Mouse (Mus musculus): ENCODE measurements around the gene Gcg.

The Gcg gene

DNA sequence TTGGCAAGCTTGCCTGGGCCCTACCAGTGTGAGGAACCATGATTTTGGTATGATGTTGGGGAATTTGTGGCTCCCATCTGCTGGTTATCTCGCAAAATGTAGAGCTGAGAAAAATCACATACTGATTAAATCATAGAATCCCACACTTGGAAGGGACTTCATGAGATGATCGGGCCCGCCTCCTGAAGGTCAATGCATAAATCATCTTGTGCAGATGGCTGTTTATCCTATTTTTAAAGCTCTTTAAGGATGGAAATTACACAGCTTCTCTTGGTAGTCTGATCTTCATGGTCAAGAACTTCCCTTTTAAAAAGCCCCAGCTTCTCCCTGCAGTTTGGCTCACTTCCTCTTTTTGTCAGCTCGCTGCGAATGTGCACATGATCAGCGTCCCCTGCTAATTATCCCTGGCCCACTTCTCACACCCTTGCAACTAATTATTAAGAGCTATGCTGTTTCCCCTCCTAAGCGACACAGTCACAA, 23.2 kb downstream of the Gcg start:
- no peak for DNase-seq (ENCODE audit: low read depth, low spot score)

DNA sequence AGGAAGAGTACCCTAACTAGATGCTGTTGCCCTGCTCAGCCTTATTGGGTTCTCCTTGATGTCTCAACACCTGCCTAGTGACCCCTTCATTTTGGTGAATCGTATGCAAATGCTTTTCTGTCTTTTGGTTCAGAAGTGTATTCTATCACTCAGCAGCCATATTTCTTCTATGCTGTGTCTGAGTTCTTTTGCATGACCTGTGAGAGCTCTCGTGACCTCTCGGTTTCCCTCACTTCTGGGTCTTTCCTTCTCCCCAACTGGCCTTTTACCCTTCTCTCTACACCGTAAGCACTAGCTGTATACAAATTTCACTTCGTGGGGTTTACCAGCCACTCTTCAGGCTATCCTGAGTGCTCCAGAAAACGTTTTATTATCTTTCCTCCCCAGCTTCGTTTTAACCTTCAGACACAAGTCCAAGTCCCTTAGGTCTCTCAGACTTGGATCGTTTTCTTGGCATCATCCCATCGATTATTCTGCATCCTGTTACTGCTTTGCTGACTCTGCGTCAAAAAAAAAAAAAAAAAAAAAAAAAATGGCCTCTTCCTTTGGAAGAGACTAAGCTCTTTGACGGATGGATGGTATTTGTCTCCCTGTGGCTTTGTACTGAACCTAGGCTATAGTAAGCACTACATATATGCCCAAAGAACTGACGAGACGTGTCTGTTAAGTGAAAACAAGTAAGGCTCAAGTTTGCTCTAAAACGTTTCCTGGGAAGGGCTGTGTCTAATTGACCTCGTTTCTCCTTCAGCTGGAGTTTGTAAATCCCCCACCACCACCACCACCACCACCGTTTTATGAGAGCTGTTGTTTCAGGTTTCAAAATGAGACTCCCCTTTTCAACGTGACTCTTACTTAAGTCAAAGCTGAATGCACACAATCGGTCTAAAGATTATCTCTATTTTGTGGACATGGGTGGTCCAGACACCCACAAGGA, 23.9 kb downstream of the Gcg start:
- DNase-seq (ENCODE audit: low read depth, low spot score): no peak

DNA sequence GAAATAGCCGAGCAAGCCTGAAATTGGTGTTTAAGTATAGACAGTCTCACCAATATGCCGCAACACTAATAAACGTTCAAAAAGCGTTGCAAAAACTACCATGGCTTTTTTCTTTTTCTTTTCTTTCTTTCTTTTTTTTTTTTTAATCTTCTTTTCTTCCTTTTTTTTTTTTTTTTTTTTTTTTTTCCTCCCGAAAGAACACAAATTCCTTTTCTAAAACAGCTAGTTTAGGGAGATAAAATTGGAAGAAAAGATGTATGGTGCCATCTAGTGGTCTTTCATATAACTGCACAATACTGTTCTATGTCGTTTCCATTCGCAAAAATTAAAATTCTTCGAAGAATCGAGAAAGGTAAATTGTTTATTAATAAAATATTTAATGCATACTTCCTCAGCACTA, 25.4 kb downstream of the Gcg start:
- DNase-seq (ENCODE audit: low read depth, low spot score): peak; percentile 6

DNA sequence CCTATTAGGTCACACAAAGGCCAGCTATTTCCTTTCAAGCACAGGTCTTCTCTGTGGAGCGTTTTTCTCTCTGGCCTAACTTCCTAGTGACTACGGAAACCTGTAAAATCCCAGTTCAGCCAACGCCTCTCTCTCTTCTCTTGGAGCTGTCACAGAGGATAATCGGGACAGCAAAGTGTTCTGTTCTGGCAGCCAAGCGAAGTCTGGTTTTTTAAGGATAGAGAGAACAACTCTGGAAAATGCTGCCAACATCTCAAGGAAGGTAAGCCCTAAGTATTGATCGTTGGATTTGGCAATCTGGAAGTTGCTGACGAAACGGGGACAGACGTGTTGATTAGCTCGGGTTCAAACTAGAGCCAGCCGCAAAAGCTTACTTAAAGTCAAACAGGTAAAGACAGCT, 28.5 kb downstream of the Gcg start:
- DNase-seq (ENCODE audit: low read depth, low spot score): no peak

DNA sequence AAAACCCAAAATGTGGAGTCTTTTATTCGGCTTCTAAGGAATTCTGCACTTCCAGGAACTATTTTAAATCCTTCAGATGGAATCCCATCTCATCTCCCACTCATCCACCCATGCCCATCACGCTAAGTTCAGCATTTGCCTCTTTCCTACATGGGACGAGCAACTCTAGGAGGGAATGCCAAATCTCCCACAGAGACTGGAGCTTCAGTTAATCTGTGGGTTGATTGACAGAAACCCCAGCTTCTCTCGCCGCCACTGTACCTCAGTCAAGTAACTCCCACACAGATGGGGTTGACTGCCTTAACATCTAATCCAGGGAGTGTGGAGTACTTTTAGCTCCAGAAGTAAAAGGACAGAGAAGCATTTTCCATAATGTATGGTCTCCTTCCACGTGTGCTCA, 29.4 kb downstream of the Gcg start:
- DNase-seq (ENCODE audit: low read depth, low spot score): no peak

DNA sequence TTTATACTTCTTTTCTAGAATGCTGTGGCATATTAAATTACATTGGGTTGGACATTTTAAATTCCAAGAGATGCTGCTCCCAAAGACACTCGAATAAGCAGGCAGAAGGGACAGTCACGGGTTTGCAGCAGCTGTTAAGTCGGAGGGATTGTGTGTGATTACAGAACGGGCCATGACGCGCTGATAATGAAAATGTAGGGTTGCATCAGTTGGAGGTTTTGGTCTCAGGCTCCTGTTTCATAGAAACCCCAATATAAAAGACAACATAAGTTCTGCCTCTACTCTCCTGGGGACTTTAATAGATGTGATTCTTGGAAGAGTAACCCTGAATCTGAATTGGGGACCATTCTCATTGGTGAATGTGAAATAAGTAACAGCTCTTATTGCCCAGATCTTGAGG, 33.1 kb downstream of the Gcg start:
- DNase-seq (ENCODE audit: low read depth, low spot score): no peak

DNA sequence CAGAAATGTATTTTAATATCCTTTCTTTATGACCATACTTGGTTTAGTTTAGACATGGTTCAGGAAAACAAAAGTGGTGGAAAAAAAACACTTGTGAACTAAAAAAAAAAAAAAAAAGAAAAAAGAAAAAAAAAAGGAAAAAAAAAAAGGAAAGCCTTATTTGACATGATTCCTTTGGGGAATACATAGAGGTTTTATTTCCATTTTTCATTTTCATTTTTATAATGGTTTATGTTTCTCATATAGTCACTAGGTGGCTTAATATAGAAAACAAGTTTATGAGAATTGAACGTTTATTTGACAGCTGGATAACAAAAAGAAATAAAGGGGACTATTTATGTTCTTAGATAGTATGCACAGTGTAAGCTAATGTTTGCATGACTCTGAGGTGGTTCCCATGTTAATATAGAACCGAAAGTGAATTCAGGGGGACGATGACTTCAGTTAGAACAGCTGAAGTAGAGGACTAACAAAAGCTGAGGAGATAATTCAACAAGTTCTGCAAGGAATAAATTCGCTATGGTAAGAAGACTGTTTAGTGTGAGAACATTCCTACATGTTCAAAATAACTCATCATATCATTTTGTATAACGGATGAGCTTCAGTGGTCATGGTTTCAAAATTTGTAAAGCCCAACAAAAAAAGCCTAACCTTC, 33.6 kb downstream of the Gcg start:
- DNase-seq (ENCODE audit: low read depth, low spot score): no peak

DNA sequence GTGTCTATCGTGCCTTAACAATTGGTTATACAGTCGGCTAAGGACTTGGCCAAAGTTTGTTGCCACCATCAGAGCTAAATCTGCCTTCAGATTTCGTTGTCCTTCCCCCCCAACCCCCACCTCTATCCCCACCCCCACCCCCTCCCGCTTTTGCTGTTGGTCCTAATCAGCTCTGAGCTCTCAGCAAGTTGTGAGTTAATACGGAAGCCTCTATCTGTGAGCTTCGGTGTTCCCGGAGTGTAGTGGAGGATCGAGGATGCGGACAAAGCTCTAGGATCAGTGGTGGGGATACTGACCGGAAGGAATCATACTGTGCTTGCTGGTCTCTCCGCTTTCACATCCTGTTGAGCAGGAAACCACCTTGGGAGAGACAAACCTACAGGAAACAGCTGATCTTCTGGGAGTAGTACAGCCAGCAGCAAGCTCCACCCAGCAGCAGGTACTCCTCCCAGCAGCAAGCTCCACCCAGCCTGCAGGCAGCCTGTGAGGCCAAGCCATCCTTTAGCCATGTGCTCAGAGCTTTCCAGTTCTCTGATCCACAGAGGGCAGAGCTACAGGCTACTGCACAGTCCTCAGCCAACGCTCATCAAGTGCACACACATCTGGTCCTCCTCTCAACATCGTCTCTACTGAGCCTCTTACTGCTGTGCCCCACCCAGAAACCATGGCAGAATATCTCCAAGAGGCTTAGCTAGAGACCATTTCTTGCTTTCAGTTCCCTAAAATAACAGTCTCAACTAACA, 42.5 kb downstream of the Gcg start:
- DNase-seq (ENCODE audit: low read depth, low spot score): no peak

DNA sequence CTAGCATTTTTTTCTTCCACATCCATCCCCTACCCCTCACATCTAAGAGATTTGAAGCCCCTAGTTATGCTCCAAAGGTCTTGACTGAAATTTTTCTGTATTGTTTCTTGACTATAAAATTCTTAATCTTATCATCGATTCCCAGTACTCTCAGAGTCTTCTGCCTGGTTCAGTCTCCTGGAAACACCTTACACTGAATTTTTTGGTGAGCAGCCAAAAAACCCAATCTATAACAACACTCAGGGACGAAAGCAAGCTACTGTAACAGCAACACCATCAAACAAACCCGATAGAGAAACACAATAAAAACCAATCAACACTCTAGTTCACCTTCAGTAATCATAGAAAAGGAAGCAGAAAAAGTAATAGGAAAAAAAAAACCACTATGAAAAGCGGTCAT, 43.4 kb downstream of the Gcg start:
- no peak for DNase-seq (ENCODE audit: low read depth, low spot score)

DNA sequence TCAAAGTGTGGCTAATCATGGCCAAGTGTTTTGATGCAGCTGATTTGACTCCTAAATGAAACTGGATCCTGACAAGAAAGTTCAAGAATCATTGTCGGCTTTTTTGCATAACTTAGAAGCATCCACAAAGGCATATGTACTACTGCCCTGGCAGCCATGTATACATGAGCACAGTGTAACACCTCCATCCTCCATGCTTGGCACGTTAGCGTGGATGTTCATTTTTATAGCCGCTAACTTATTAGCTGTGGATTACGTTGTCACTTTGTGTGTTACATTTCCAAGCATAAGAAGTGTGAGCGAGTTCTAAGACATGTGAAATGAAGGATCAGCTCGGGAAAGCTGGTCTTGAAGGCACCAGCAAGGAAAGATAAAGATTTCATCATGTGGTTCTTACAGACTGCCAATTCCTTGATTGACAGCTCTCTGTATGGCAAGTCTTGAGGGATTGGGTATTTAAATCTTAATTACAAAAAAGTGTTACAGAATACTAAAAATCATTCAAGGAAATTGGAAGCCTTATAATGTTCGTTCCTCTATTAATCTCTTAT, 52.1 kb downstream of the Gcg start:
- DNase-seq (ENCODE audit: low read depth, low spot score): no peak

DNA sequence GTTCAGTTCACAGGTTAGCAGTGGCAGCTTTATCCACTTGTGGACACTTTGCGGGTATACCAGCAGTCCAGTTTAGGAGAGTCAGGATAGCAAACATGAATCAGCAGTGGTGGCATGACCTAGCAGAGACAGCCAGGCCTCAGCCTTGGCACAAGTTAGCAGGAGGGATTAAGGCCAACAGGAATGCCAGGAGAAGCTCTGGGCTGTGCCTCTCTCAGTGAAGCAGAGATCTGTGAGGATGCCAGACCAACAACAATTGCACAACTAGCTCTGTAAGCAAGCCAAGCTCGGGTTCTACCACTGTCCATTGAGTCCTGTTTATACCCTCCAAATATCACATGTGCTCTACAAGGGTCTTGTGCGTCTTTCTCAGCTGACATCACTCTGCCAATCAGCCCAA, 57.5 kb downstream of the Gcg start:
- DNase-seq (ENCODE audit: low read depth, low spot score): no peak

All from retina, adult 2 months (tissue).